Mouse (Mus musculus) kidney, embryonic 14.5 days (tissue): ENCODE results near the gene Syt9. TPM values are rescaled to one million over a fixed set of nuclear protein-coding genes. Genes with fewer than 3 reads are reported as not detected.
A peak's percentile ranks its signal among the peaks of the same experiment; 100 is the strongest.

ENCODE experiments used
- ATAC-seq: fragments of 200-750 bp; cut with Nextera tagmentation; 2 replicates; pipeline ENCODE4 v1.8.0; 2017; ENCODE audit warnings: moderate number of reproducible peaks, mild to moderate bottlenecking, moderate TSS enrichment, moderate library complexity; ENCODE audit not compliant: low FRiP score, low TSS enrichment
- H3K27ac ChIP-seq: fragments of 300-500 bp; sonication (generic); 2 replicates; pipeline ENCODE4 v1.5.1; 2014; ENCODE audit warnings: low read depth, mild to moderate bottlenecking, low read length, moderate library complexity, mixed read lengths
- H3K27me3 ChIP-seq: fragments of 300-500 bp; sonication (generic); 2 replicates; pipeline ENCODE4 v1.6.1; 2014; ENCODE audit warnings: mild to moderate bottlenecking, low read length; ENCODE audit not compliant: control insufficient read depth, insufficient read depth
- H3K36me3 ChIP-seq: fragments of 300-500 bp; sonication (generic); 2 replicates; pipeline ENCODE4 v1.6.1; 2014; ENCODE audit warnings: low read length, mixed read lengths; ENCODE audit not compliant: control insufficient read depth, insufficient read depth
- H3K4me1 ChIP-seq: fragments of 300-500 bp; sonication (generic); 2 replicates; pipeline ENCODE4 v1.6.1; 2014; ENCODE audit warnings: low read length, mixed read lengths; ENCODE audit not compliant: control insufficient read depth, insufficient read depth
- H3K4me2 ChIP-seq: fragments of 300-500 bp; sonication (generic); replicated peaks from 2 replicates; pipeline ENCODE4 v1.6.1; 2014; ENCODE audit warnings: low read depth, mild to moderate bottlenecking, low read length
- H3K4me3 ChIP-seq: fragments of 300-500 bp; sonication (generic); 2 replicates; pipeline ENCODE4 v1.5.1; 2014; ENCODE audit warnings: mild to moderate bottlenecking, low read length
- H3K9ac ChIP-seq: fragments of 300-500 bp; sonication (generic); 2 replicates; pipeline ENCODE4 v1.6.1; 2014; ENCODE audit warnings: low read depth, mild to moderate bottlenecking, low read length, moderate library complexity
- H3K9me3 ChIP-seq: fragments of 300-500 bp; sonication (generic); 2 replicates; pipeline ENCODE4 v1.6.1; 2016; ENCODE audit warnings: low read length; ENCODE audit not compliant: control insufficient read depth
- WGBS: fragments of 180-500 bp; shearing (Covaris S2); extraction: QIAGEN DNeasy Blood & Tissue Kit; methylation state at CpG from one replicate; pipeline ENCODE4 v1.1.7; 2014; 5-methylcytosine and 5-hydroxymethylcytosine counted together
- polyA plus RNA-seq: library from polyadenylated mRNA; unstranded; fragments of >200 nt; fragmentation: Nextera tagmentation; extraction: Ambion mirVana; gene quantifications from 2 replicates; pipeline ENCODE4 v1.2.1, GENCODE M21; 2014

Gene Syt9
- polyA plus RNA-seq, 1 experiment from 2014 or later, result 4.8 TPM

GRCm38 (mm10) chr7:107371126-107371920 lies 795 bp downstream of the Syt9 start:
- Histone ChIP-seq H3K27ac (no peak overlapping the region), H3K9me3 (no peaks in the 10 kb centered on the region), H3K4me3 (peak overlapping the region; percentile 50), H3K27me3 (peaks cover 19% of the 10 kb centered on the region), H3K9ac (peak overlapping the region; percentile 52), H3K4me2 (peak overlapping the region; percentile 89), H3K4me1 (0 out of 2 replicates have a peak, but pooled peaks cover 5% of the 10 kb centered on the region), H3K36me3 (no peaks in the 10 kb centered on the region)
- 3% methylated on average over 34 of the region's 45 CpGs for WGBS
- ATAC-seq, result peak; percentile 50

DNA sequence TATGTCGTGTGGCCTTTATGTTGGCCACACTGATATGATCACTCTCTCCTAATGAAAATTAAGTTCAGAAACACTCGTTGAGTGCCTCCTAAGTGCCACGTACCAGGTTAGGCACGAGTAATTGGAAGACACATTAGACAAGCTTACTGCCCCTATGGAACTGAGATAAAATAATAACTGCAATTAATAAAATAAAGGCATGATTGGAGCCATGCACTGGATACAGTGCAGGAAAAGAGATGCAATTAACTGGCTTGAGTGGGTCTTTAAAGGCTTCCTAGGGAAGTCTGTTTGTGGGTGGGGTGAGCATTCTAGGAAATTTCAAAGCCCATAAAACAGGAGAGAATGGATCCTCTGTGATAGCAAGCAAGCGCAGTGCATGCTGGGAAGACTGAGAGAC lies 10.0 kb downstream of the Syt9 start:
- no peaks in the 10 kb centered on the region for H3K9me3 ChIP-seq
- ATAC-seq, result no peak
- H3K36me3 ChIP-seq, result no peaks in the 10 kb centered on the region
- H3K4me3 ChIP-seq, result no peak overlapping the region
- H3K27me3 ChIP-seq, result no peaks in the 10 kb centered on the region
- no peak overlapping the region for H3K27ac ChIP-seq
- WGBS, result 90% methylated on average over 5 of the region's 5 CpGs
- no peaks in the 10 kb centered on the region for H3K4me1 ChIP-seq
- no peak overlapping the region for H3K9ac ChIP-seq
- H3K4me2 ChIP-seq, result no peak overlapping the region

- Histone ChIP-seq H3K36me3 (no peaks in the 10 kb centered on the region), H3K9ac (no peak overlapping the region), H3K4me1 (no peaks in the 10 kb centered on the region), H3K27ac (no peak overlapping the region), H3K9me3 (no peaks in the 10 kb centered on the region), H3K27me3 (no peaks in the 10 kb centered on the region), H3K4me2 (no peak overlapping the region), H3K4me3 (no peak overlapping the region)
- ATAC-seq, result no peak
Observed at GRCm38 (mm10) chr7:107389604-107390003, 19.1 kb downstream of the Syt9 start.

- Histone ChIP-seq H3K4me3 (no peak overlapping the region), H3K27me3 (no peaks in the 10 kb centered on the region), H3K36me3 (no peaks in the 10 kb centered on the region), H3K9ac (no peak overlapping the region), H3K4me1 (no peaks in the 10 kb centered on the region), H3K27ac (no peak overlapping the region), H3K9me3 (no peaks in the 10 kb centered on the region), H3K4me2 (no peak overlapping the region)
- no peak for ATAC-seq
- 62% methylated on average over 2 of the region's 2 CpGs for WGBS
Observed at GRCm38 (mm10) chr7:107392749-107393148, 22.2 kb downstream of the Syt9 start.

- no peak for ATAC-seq
- WGBS, result 90% methylated on average over 15 of the region's 15 CpGs
Observed at GRCm38 (mm10) chr7:107400061-107400799, 29.7 kb downstream of the Syt9 start.

GRCm38 (mm10) chr7:107403261-107403660 lies 32.7 kb downstream of the Syt9 start:
- no peaks in the 10 kb centered on the region for H3K36me3 ChIP-seq
- no peak overlapping the region for H3K4me3 ChIP-seq
- no peaks in the 10 kb centered on the region for H3K9me3 ChIP-seq
- H3K27ac ChIP-seq, result no peak overlapping the region
- no peaks in the 10 kb centered on the region for H3K27me3 ChIP-seq
- H3K4me1 ChIP-seq, result no peaks in the 10 kb centered on the region
- ATAC-seq, result no peak
- 94% methylated on average over 3 of the region's 3 CpGs for WGBS
- H3K9ac ChIP-seq, result no peak overlapping the region
- H3K4me2 ChIP-seq, result no peak overlapping the region

More at GRCm38 (mm10) chr7:107400061-107400799, 29.7 kb downstream of the Syt9 start:
- H3K27ac ChIP-seq, result no peak overlapping the region
- no peaks in the 10 kb centered on the region for H3K4me1 ChIP-seq
- H3K4me2 ChIP-seq, result no peak overlapping the region
- H3K4me3 ChIP-seq, result no peak overlapping the region
- no peaks in the 10 kb centered on the region for H3K9me3 ChIP-seq
- H3K27me3 ChIP-seq, result no peaks in the 10 kb centered on the region
- H3K36me3 ChIP-seq, result no peaks in the 10 kb centered on the region
- H3K9ac ChIP-seq, result no peak overlapping the region

- H3K4me3 ChIP-seq, result no peak overlapping the region
- peaks cover 4% of the 10 kb centered on the region; the same call in 1 of the 2 replicates for H3K9me3 ChIP-seq
- H3K36me3 ChIP-seq, result no peaks in the 10 kb centered on the region
- H3K4me1 ChIP-seq, result no peaks in the 10 kb centered on the region
- no peak overlapping the region for H3K9ac ChIP-seq
- WGBS, result 91% methylated on average over 6 of the region's 6 CpGs
- ATAC-seq, result no peak
- no peaks in the 10 kb centered on the region for H3K27me3 ChIP-seq
- H3K4me2 ChIP-seq, result no peak overlapping the region
- no peak overlapping the region for H3K27ac ChIP-seq
Observed at GRCm38 (mm10) chr7:107414928-107415327, 44.4 kb downstream of the Syt9 start.

DNA sequence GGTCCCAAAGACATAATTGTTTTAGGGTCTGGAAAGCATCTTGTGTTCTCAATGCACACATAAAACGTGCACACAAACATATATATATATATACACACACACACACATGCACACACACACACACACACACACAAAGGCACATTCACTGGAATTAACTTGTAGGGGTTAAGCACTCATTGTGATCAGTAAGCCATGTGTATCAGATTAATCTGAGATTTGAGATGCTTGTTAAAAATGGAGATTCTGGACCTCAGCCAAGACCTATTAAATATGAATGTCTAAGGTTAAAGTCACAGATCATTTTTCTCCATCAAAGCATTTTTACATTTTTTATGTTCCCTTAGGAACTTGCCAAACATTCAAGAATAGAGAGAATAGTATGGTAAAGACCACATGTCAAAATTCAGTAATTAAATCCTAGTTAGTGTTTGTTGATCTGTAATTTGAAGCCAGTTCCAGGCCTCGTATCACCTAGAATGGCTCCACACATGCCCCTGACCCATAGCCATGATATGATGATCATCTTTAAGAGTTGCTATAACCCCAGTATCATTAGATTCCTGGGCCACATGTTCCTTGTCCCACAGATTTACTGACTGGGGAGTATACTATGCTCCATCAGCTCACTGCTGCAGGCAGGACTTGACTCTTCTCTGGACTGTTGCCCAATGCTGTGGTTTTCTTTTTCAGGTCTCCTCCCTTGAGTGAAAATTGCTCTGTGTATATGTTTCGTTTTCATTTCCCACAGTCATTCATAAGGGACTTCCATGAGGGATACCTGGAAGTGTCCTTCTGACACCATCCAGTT lies 46.7 kb downstream of the Syt9 start:
- peak; percentile 68 for ATAC-seq
- 41% methylated on average over 3 of the region's 3 CpGs for WGBS
- Histone ChIP-seq H3K4me1 (no peaks in the 10 kb centered on the region), H3K4me2 (no peak overlapping the region), H3K27me3 (no peaks in the 10 kb centered on the region), H3K4me3 (no peak overlapping the region), H3K9ac (no peak overlapping the region), H3K9me3 (peaks cover 4% of the 10 kb centered on the region; the same call in 1 of the 2 replicates), H3K27ac (no peak overlapping the region), H3K36me3 (no peaks in the 10 kb centered on the region)
